Mouse (Mus musculus) limb, embryonic 12.5 days (tissue): ENCODE results near the gene Srp14. TPM values are rescaled to one million over a fixed set of nuclear protein-coding genes. Genes with fewer than 3 reads are reported as not detected.

ENCODE experiments used
- ATAC-seq: fragments of 200-750 bp; cut with Nextera tagmentation; 2 replicates; pipeline ENCODE4 v1.8.0; 2017; ENCODE audit warnings: low read depth, moderate TSS enrichment; ENCODE audit not compliant: insufficient number of reproducible peaks, insufficient read depth, low FRiP score, low TSS enrichment
- H3K27ac ChIP-seq: fragments of 300-500 bp; sonication (generic); 2 replicates; pipeline ENCODE4 v1.5.1; 2016; ENCODE audit warnings: mild to moderate bottlenecking, moderate library complexity
- H3K27me3 ChIP-seq: fragments of 300-500 bp; sonication (generic); 2 replicates; pipeline ENCODE4 v1.6.1; 2016; ENCODE audit warnings: mild to moderate bottlenecking, moderate library complexity
- H3K36me3 ChIP-seq: fragments of 300-500 bp; sonication (generic); 2 replicates; pipeline ENCODE4 v1.6.1; 2016; ENCODE audit warnings: mild to moderate bottlenecking, moderate library complexity
- H3K4me1 ChIP-seq: fragments of 300-500 bp; sonication (generic); replicated peaks from 2 replicates; pipeline ENCODE4 v1.6.1; 2016
- H3K4me2 ChIP-seq: fragments of 300-500 bp; sonication (generic); 2 replicates; pipeline ENCODE4 v1.6.1; 2016; ENCODE audit warnings: mild to moderate bottlenecking, moderate library complexity
- H3K4me3 ChIP-seq: fragments of 300-500 bp; sonication (generic); replicated peaks from 2 replicates; pipeline ENCODE4 v1.5.1; 2016; ENCODE audit warnings: mild to moderate bottlenecking
- H3K9ac ChIP-seq: fragments of 300-500 bp; sonication (generic); replicated peaks from 2 replicates; pipeline ENCODE4 v1.6.1; 2016; ENCODE audit warnings: mild to moderate bottlenecking, moderate library complexity
- H3K9me3 ChIP-seq: fragments of 300-500 bp; sonication (generic); 2 replicates; pipeline ENCODE4 v1.6.1; 2016; ENCODE audit warnings: mild to moderate bottlenecking, moderate library complexity
- WGBS: fragments of 180-500 bp; shearing (Covaris S2); methylation state at CpG from one replicate; pipeline ENCODE4 v1.1.7; 2016; 5-methylcytosine and 5-hydroxymethylcytosine counted together
- polyA plus RNA-seq: library from polyadenylated mRNA; unstranded; fragments of >200 nt; fragmentation: Nextera tagmentation; extraction: Ambion mirVana; gene quantifications from 2 replicates; pipeline ENCODE4 v1.2.1, GENCODE M21; 2016

The Srp14 gene
- polyA plus RNA-seq, 1 experiment from 2014 or later, result 223 TPM

DNA sequence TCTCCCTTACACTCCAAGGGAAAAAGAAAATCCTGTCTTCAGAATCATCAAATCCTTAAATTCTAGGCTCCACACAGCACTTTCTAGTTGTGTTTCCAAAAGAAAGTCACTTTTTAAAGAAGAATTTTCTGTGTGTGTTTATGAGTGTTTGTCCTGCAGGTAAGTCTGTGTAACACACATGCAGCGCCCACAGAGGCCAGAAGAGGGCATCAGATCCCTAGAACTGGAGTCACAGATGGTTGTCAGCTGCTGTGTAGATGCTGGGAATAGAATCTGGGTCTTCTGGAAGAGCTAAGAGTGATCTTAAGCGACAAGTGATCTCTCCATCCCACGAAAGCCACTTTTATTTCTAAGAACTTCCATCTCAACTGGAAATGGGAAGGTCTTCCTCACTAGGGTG is 8.3 kb upstream of the Srp14 start:
- Histone ChIP-seq H3K9me3 (no peaks in the 10 kb centered on the region; the same call in 1 of the 2 replicates), H3K4me1 (peaks cover 33% of the 10 kb centered on the region), H3K9ac (no peak overlapping the region), H3K27me3 (no peaks in the 10 kb centered on the region), H3K4me3 (no peak overlapping the region), H3K36me3 (no peaks in the 10 kb centered on the region), H3K4me2 (no peak overlapping the region), H3K27ac (no peak overlapping the region)
- no peak for ATAC-seq
- 67% methylated on average over 3 of the region's 3 CpGs for WGBS

DNA sequence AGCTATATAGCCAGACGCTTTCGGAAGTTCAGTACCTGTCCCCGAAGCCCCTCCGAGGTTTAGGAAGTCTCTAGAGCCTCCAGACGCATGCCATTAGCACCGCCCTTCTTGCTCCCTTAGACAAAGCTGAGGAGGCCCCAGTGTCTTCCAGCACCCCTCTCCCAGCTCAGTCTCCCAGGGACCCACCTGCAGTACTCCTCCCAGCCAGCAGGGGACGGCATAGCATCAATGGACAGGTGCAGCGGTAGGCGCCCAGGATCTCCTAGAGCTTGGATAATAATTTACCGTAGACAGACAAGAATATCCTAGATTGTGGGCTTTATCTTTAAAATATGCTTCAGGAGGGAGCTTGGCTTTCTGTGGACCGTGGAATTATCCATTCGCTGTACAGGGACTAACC is 7.4 kb upstream of the Srp14 start:
- 0 out of 2 replicates have a peak, but pooled peaks have one; percentile 8 for ATAC-seq
- Histone ChIP-seq H3K9me3 (no peaks in the 10 kb centered on the region; the same call in 1 of the 2 replicates), H3K4me2 (no peak overlapping the region), H3K27ac (no peak overlapping the region), H3K27me3 (no peaks in the 10 kb centered on the region), H3K36me3 (no peaks in the 10 kb centered on the region), H3K4me1 (peaks cover 31% of the 10 kb centered on the region), H3K9ac (no peak overlapping the region), H3K4me3 (no peak overlapping the region)
- WGBS, result 17% methylated on average over 12 of the region's 12 CpGs

DNA sequence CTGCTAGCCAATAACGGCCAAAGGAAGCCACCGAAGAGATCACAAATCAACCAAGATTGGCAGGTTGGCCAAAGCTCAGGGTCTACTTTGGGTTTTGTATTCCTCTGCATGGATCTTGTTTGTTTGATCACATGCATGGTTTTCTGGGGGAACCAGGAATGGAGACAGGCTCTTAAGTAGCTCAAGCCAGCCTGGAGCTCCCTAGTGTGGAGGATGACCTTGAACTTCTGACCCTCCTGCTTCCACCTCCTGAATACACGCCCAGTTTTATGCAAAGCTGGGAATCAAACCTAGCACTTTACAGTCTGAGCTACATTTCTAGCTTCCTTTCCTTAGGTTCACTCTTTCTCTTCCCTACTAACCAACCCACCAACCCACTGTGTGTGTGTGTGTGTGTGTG is 5.9 kb upstream of the Srp14 start:
- no peaks in the 10 kb centered on the region for H3K36me3 ChIP-seq
- 74% methylated on average over 3 of the region's 3 CpGs for whole genome bisulfite sequencing
- H3K27ac ChIP-seq, result no peak overlapping the region
- peaks cover 16% of the 10 kb centered on the region for H3K4me1 ChIP-seq
- no peak overlapping the region for H3K4me3 ChIP-seq
- H3K4me2 ChIP-seq, result no peak overlapping the region
- H3K9me3 ChIP-seq, result no peaks in the 10 kb centered on the region; the same call in 1 of the 2 replicates
- no peak overlapping the region for H3K9ac ChIP-seq
- ATAC-seq, result no peak
- H3K27me3 ChIP-seq, result no peaks in the 10 kb centered on the region

DNA sequence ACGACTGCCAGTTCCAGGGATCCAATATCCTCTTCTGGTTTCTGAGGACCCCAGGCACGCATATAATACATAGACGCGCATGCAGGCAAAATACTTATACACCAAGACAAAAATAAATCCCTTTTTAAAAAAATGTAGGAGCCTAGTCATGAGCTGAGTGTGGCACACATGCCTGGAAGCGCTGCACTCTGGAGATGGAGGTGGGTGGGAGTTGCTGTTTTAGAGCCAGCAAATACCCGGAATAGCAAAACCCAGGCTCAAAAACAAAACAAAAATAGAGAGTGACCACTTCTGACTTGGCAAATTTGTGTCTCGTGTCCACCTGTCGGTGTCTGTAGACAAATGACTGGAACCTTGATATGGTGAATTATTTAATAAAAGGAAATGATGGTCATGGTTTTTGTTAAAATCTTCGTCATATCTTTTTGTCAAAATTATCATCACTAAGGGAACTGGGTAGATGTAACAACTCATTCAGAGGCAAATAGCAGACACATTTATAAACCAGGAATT is 4.9 kb upstream of the Srp14 start:
- Histone ChIP-seq H3K36me3 (no peaks in the 10 kb centered on the region), H3K9me3 (no peaks in the 10 kb centered on the region; the same call in 1 of the 2 replicates), H3K4me1 (peaks cover 9% of the 10 kb centered on the region), H3K27me3 (no peaks in the 10 kb centered on the region), H3K27ac (no peak overlapping the region), H3K9ac (no peak overlapping the region), H3K4me2 (no peak overlapping the region), H3K4me3 (no peak overlapping the region)
- ATAC-seq, result no peak
- WGBS, result 83% methylated on average over 9 of the region's 9 CpGs

DNA sequence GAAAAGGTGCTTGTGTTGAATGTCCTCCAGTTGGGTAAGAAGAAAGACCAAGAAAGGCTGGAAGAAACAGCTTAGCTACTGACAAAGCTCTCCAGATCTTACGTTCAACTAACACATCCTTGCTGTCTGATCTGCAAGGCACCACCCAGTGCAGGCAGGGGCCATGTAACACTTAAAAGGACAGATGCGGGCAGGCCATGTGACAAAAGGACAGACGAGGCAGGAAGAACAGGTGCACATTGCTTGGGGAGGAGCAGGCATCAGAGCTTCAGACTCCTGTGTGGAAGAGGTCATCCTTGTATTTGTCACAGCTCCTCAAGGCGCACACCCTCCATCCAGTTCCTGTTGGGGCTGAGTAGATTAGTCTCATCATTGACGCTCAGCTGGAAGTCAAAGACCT is 3.5 kb upstream of the Srp14 start:
- no peak overlapping the region for H3K27ac ChIP-seq
- no peak overlapping the region for H3K4me2 ChIP-seq
- WGBS, result 85% methylated on average over 5 of the region's 5 CpGs
- no peak for ATAC-seq
- no peaks in the 10 kb centered on the region; the same call in 1 of the 2 replicates for H3K9me3 ChIP-seq
- no peaks in the 10 kb centered on the region for H3K27me3 ChIP-seq
- H3K9ac ChIP-seq, result no peak overlapping the region
- H3K36me3 ChIP-seq, result no peaks in the 10 kb centered on the region
- H3K4me3 ChIP-seq, result no peak overlapping the region
- peaks cover 13% of the 10 kb centered on the region for H3K4me1 ChIP-seq

DNA sequence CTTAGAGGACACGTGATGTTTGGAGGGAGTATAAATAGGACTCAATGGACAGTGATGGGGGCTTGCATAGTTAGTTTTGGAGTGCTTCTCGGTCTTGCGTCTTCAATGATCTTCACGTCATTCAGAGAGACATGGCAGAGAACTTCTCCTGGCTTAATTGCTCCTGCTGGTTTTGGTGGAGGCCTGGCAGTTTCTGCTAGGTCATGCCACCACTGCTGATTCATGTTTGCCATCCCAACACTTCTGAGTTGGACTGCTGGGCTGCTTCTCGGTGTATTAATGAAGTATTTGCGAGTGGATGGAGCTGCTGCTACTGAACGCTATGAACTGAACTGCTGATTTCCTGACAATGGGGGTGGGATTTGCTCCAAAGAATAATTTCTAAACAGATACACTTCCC is 1.4 kb upstream of the Srp14 start:
- Histone ChIP-seq H3K9me3 (no peaks in the 10 kb centered on the region), H3K27ac (no peak overlapping the region), H3K4me1 (peaks cover 10% of the 10 kb centered on the region), H3K4me3 (no peak overlapping the region), H3K4me2 (no peak overlapping the region), H3K9ac (no peak overlapping the region), H3K27me3 (no peaks in the 10 kb centered on the region), H3K36me3 (peaks cover 17% of the 10 kb centered on the region)
- ATAC-seq, result no peak
- 90% methylated on average over 7 of the region's 7 CpGs for WGBS

DNA sequence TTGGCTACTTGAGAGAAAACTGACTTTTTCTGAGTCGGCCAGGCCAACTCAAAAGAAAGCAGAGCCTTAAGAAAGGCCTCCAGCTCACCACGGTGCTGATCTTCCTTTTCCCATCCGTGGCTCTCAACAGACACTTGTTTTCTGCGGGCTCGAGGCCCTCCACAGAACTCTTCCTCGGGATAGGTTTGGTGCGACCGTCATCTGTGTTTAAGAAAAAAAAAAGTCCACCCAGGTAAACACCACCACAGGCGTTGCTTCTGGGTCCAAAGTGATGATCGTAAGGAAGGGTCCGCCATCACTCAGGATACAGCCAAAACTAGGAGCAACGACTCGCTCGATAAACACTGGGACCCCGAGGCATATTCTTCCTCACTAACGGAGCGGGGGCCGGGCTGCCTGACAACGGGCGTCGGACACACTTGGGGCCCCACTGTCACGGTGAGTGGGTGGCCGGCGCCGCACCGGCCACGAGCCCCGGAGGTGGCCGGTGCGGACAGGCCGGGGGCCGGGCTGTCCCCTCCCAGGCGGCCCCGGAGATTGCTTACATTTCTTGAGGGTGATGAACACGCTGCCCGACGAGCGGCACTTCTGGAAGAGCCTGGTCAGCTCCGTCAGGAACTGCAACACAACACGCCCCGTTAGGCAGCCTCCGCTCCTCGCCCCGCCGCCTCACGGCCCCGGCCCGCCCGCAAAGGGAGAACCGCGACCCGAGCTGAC is 520 bp downstream of the Srp14 start:
- WGBS, result 3% methylated on average over 52 of the region's 52 CpGs
- peaks cover 10% of the 10 kb centered on the region for H3K4me1 ChIP-seq
- no peaks in the 10 kb centered on the region for H3K9me3 ChIP-seq
- peak overlapping the region; percentile 91 for H3K4me3 ChIP-seq
- H3K4me2 ChIP-seq, result peak overlapping the region; percentile 84
- no peaks in the 10 kb centered on the region for H3K27me3 ChIP-seq
- peaks cover 36% of the 10 kb centered on the region for H3K36me3 ChIP-seq
- peak; percentile 58; the same call in 1 of the 2 replicates for ATAC-seq
- H3K9ac ChIP-seq, result peak overlapping the region; percentile 91
- H3K27ac ChIP-seq, result peak overlapping the region; percentile 74

DNA sequence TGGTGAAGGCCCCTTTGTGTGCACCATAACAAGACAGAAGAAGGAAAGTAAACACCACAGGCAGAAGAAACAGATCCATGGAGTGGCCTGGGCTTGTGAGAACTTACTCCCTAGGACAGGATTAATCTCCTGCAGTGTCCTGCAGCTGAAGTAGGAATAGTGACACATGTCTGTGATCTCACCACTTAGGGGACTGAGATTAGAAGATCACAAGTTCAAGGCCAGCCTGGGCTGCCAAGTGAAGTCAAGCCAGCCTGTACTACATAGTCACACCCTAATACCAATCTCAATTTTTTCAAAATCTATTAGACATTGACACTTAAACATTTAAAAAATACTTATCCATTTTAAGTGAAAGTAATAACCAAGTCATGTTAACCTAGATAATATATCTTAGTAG is 11.2 kb downstream of the Srp14 start:
- H3K4me2 ChIP-seq, result no peak overlapping the region
- H3K4me3 ChIP-seq, result no peak overlapping the region
- ATAC-seq, result no peak
- peaks cover 98% of the 10 kb centered on the region for H3K36me3 ChIP-seq
- no peak overlapping the region for H3K9ac ChIP-seq
- H3K27me3 ChIP-seq, result no peaks in the 10 kb centered on the region
- H3K27ac ChIP-seq, result no peak overlapping the region
- no peaks in the 10 kb centered on the region; the same call in 1 of the 2 replicates for H3K4me1 ChIP-seq
- H3K9me3 ChIP-seq, result no peaks in the 10 kb centered on the region

DNA sequence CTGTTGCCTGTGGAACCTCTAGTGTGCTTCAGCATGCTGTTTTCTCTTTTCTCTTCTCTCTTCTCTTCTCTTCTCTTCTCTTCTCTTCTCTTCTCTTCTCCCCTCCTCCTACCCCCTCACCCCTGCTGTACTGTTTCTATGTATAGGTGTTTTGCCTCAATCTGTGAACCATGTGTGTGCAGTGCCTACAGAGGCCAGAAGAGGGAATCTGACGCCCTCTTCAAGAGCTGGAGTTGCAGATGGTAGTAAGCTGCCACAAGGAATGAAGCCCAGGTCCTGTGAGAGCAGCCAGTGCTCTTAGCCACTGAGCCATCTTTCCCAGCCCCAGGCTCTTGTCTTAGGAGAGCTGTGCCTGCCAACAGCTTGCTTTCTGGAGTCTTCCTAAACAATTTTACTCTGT is 12.9 kb downstream of the Srp14 start:
- Histone ChIP-seq H3K9ac (no peak overlapping the region), H3K27me3 (no peaks in the 10 kb centered on the region), H3K27ac (no peak overlapping the region), H3K4me3 (no peak overlapping the region), H3K36me3 (peaks cover 96% of the 10 kb centered on the region), H3K4me2 (no peak overlapping the region), H3K9me3 (no peaks in the 10 kb centered on the region), H3K4me1 (peaks cover 4% of the 10 kb centered on the region; the same call in 1 of the 2 replicates)
- no peak for ATAC-seq
- WGBS, result 38% methylated on average over 1 of the region's 1 CpGs

DNA sequence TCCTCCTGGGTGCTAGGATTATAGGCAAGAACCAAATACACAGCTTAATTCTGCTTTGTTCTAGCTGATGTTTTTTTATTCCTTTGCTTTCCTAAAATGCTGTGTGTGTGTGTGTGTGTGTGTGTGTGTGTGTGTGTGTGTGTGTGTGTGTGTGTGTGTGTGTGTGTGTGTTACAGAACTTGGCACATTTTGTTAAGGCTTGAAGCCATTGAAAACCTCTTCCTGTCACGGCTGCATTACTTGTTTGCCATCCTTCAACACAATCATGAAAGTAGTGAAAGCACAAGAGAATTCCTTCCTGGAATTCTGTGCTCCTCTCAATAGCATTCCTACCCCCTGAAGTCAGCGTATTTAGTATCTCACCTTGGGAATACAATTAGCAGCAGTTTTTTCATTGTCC is 13.6 kb downstream of the Srp14 start:
- Histone ChIP-seq H3K9me3 (no peaks in the 10 kb centered on the region), H3K4me1 (peaks cover 8% of the 10 kb centered on the region), H3K36me3 (peaks cover 96% of the 10 kb centered on the region), H3K9ac (no peak overlapping the region), H3K4me3 (no peak overlapping the region), H3K27me3 (no peaks in the 10 kb centered on the region), H3K4me2 (no peak overlapping the region), H3K27ac (no peak overlapping the region)
- ATAC-seq, result no peak
- WGBS, result 86% methylated on average over 2 of the region's 2 CpGs

DNA sequence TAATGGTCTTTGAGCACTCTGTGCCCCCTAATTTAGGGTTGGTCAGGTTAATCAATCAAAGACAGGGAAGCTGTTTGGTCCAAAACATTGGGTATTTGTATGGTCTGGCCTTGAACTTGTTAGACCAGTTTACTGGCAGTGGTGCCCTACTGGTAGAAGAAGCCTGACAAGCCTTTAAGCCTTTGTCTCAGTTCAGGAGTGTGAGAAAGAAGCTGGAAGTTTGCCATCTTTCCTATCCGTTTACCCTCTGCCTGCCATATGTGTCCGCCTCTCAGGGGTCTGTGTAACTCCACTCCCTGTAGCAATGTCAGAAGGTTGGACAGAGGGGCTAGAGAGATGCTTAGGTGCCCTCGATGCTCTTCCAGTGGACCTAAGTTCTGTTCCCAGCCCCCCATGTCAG is 15.1 kb downstream of the Srp14 start:
- Histone ChIP-seq H3K36me3 (peaks cover 89% of the 10 kb centered on the region), H3K9ac (no peak overlapping the region), H3K4me2 (no peak overlapping the region), H3K4me1 (peaks cover 8% of the 10 kb centered on the region), H3K27ac (no peak overlapping the region), H3K27me3 (no peaks in the 10 kb centered on the region), H3K4me3 (no peak overlapping the region), H3K9me3 (no peaks in the 10 kb centered on the region)
- ATAC-seq, result no peak
- WGBS, result 83% methylated on average over 3 of the region's 3 CpGs

DNA sequence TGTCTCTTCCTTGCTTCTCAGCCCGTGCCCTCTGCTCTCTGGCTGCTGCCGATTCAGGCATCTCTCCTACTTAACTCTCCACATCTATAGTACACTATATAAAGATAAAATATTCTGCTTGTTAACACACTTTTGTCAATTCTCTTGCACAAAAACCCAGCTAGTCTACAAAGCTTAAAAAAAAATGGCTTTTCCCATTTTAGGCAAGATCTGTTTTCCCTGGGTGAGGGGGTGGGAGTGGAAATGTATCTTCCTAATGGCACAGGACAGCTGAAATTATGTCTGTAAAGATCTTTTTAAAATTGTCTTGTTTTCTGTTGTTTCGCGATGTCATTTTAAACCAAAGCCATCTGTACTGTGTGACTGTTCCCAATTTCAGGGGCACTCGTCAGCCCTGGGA is 16.0 kb downstream of the Srp14 start:
- peaks cover 8% of the 10 kb centered on the region for H3K4me1 ChIP-seq
- no peaks in the 10 kb centered on the region for H3K27me3 ChIP-seq
- no peak for ATAC-seq
- H3K4me3 ChIP-seq, result no peak overlapping the region
- no peak overlapping the region for H3K4me2 ChIP-seq
- H3K9me3 ChIP-seq, result no peaks in the 10 kb centered on the region
- WGBS, result 67% methylated on average over 5 of the region's 5 CpGs
- H3K36me3 ChIP-seq, result peaks cover 85% of the 10 kb centered on the region
- no peak overlapping the region for H3K9ac ChIP-seq
- H3K27ac ChIP-seq, result no peak overlapping the region
